Mouse (Mus musculus) colon, adult 2 months (tissue): ENCODE measurements around the gene Olfr1331. TPM values are rescaled to one million over a fixed set of nuclear protein-coding genes. Genes with fewer than 3 reads are reported as not detected.

Experiments used
- polyA plus RNA-seq: library from polyadenylated mRNA; depleted of rRNA; stranded (reverse); fragments of >200 nt; gene quantifications from 2 replicates; pipeline ENCODE4 v1.2.3, GENCODE M21; 2012; rRNA removed

Olfr1331 gene
- polyA plus RNA-seq, result not detected in 2 replicates

GRCm38 (mm10) chr4:118864349-118864748, at the start of gene Olfr1331:
TSS of gene Olfr1331 (plus strand) at chr4:118864649.

GRCm38 (mm10) chr4:118836179-118836578, 28.3 kb upstream of the Olfr1331 start, which contains the start of gene Olfr1333:
TSS of gene Olfr1333 (minus strand) at chr4:118836279.

GRCm38 (mm10) chr4:118888297-118888696, 23.8 kb downstream of the Olfr1331 start, which contains the start of gene Olfr1330:
TSS of gene Olfr1330 (plus strand) at chr4:118888597.

GRCm38 (mm10) chr4:118917365-118917764, 52.9 kb downstream of the Olfr1331 start, which contains the start of gene Olfr1329:
TSS of gene Olfr1329 (minus strand) at chr4:118917465.

Other genes starting within 250 kb of the Olfr1331 start
- not detected in 2 replicates for gene Cfap57, start 243.9 kb upstream of the Olfr1331 start, polyA plus RNA-seq
- gene Ebna1bp2, start 243.8 kb upstream of the Olfr1331 start, polyA plus RNA-seq, result 22.2 and 22.7 TPM in 2 replicates
- not detected in 2 replicates for gene Olfr62, start 205.7 kb upstream of the Olfr1331 start, polyA plus RNA-seq
- not detected in 2 replicates for gene Olfr1342, start 171.9 kb upstream of the Olfr1331 start, polyA plus RNA-seq
- gene Olfr1341, start 161.1 kb upstream of the Olfr1331 start, polyA plus RNA-seq, result not detected in 2 replicates
- not detected in 2 replicates for gene Olfr1340, start 144.5 kb upstream of the Olfr1331 start, polyA plus RNA-seq
- gene Olfr1339, start 132.5 kb upstream of the Olfr1331 start, polyA plus RNA-seq, result not detected in 2 replicates
- gene Olfr1338, start 105.9 kb upstream of the Olfr1331 start, polyA plus RNA-seq, result not detected in 2 replicates
- not detected in 2 replicates for gene Olfr1337, start 82.1 kb upstream of the Olfr1331 start, polyA plus RNA-seq
- not detected in 2 replicates for gene Olfr1335, start 54.7 kb upstream of the Olfr1331 start, polyA plus RNA-seq
- gene Olfr1333, start 28.4 kb upstream of the Olfr1331 start, polyA plus RNA-seq, result not detected in 2 replicates
- gene Olfr1330, start 23.9 kb downstream of the Olfr1331 start, polyA plus RNA-seq, result not detected in 2 replicates
- gene Olfr1329, start 52.8 kb downstream of the Olfr1331 start, polyA plus RNA-seq, result not detected in 2 replicates
- not detected in 2 replicates for gene Olfr1328, start 74.0 kb downstream of the Olfr1331 start, polyA plus RNA-seq
- gene Lao1, start 96.9 kb downstream of the Olfr1331 start, polyA plus RNA-seq, result not detected in 2 replicates
- 152 and 210 TPM in 2 replicates for gene Slc2a1, start 244.1 kb downstream of the Olfr1331 start, polyA plus RNA-seq